Mouse (Mus musculus): ENCODE data around the gene Tbk1.

The Tbk1 gene

GRCm38 (mm10) chr10:121587371-121587840, 819 bp upstream of the Tbk1 start:
- no peak for DNase-seq

GRCm38 (mm10) chr10:121585791-121586642, 570 bp downstream of the Tbk1 start:
- DNase-seq: peak; percentile 7

GRCm38 (mm10) chr10:121585056-121585790, 1.4 kb downstream of the Tbk1 start:
- peak; percentile 3 for DNase-seq

GRCm38 (mm10) chr10:121584033-121584432, 2.6 kb downstream of the Tbk1 start:
- no peak for DNase-seq

- DNase-seq: no peak
Observed at GRCm38 (mm10) chr10:121583016-121583415, 3.6 kb downstream of the Tbk1 start.

GRCm38 (mm10) chr10:121582287-121582686, 4.3 kb downstream of the Tbk1 start:
- DNase-seq: peak; percentile 5

GRCm38 (mm10) chr10:121581405-121581804, 5.2 kb downstream of the Tbk1 start:
- no peak for DNase-seq

- no peak for DNase-seq
Observed at GRCm38 (mm10) chr10:121580381-121580780, 6.2 kb downstream of the Tbk1 start.

GRCm38 (mm10) chr10:121576372-121576771, 10.2 kb downstream of the Tbk1 start:
- no peak for DNase-seq

GRCm38 (mm10) chr10:121571511-121572147, 15.0 kb downstream of the Tbk1 start:
- DNase-seq: no peak

GRCm38 (mm10) chr10:121571031-121571430, 15.6 kb downstream of the Tbk1 start:
- DNase-seq: no peak

- DNase-seq: no peak
Observed at GRCm38 (mm10) chr10:121569796-121570195, 16.8 kb downstream of the Tbk1 start.

- no peak for DNase-seq
Observed at GRCm38 (mm10) chr10:121569001-121569589, 17.5 kb downstream of the Tbk1 start.

- DNase-seq: no peak
Observed at GRCm38 (mm10) chr10:121568534-121568933, 18.1 kb downstream of the Tbk1 start.

- no peak for DNase-seq
Observed at GRCm38 (mm10) chr10:121568026-121568425, 18.6 kb downstream of the Tbk1 start.

GRCm38 (mm10) chr10:121564447-121564846, 22.1 kb downstream of the Tbk1 start:
- DNase-seq: no peak

GRCm38 (mm10) chr10:121558231-121558630, 28.4 kb downstream of the Tbk1 start:
- DNase-seq: no peak

- no peak for DNase-seq
Observed at GRCm38 (mm10) chr10:121556263-121556662, 30.3 kb downstream of the Tbk1 start.

GRCm38 (mm10) chr10:121550334-121550733, 36.3 kb downstream of the Tbk1 start:
- no peak for DNase-seq

GRCm38 (mm10) chr10:121549670-121550069, 36.9 kb downstream of the Tbk1 start:
- no peak for DNase-seq

- DNase-seq: no peak
Observed at GRCm38 (mm10) chr10:121547162-121547561, 39.4 kb downstream of the Tbk1 start.

GRCm38 (mm10) chr10:121543577-121543976, 43.0 kb downstream of the Tbk1 start:
- no peak for DNase-seq

- no peak for DNase-seq
Observed at GRCm38 (mm10) chr10:121542156-121542555, 44.4 kb downstream of the Tbk1 start.

Data from kidney, postnatal 10 days (tissue).